Mouse (Mus musculus): ENCODE results near the gene Prss45.

DNA sequence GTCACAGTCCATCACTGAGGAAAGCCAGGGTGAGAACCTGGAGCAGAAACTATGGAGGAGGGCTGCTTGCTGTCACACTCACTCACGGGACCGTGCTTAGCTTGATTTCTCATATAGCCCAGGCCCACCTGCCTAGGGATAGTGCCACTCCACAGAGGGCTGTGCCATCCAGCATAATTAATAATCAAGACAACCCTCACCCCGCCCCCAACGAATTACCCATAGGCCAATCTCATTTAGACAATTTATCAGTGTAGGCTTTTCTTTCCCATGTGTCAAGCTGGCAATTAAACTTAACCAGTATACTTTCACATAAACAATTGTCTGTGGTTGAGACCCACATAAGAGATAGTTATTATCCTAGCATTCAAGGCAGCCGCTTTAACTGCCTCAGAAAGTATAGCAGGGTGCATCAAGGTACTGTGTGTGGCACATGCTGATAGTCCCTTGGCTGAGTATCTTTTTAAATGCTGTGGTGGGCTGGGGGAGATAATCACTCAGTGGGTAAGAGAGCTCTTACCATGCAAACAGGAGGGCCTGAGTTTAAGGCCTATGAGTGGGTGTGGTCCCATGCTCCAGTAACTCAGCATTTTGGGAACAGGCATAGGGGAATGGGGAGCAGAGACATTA is 24.7 kb downstream of the Prss45 start:
- no peak for TF ChIP-seq POLR2A (IDR thresholded peaks at IDR 0.05; ENCODE audit: low read depth, low read length)
- no peak for TF ChIP-seq USF2 (conservative IDR thresholded peaks at IDR 0.05; ENCODE audit: low read depth, low read length)
- TF ChIP-seq CTCF (conservative IDR thresholded peaks at IDR 0.05 in 1 of 2, IDR thresholded peaks at IDR 0.05 in 1 of 2; ENCODE audit: low read depth in 2 of 2, low read length in 2 of 2): no peak
- no peak for TF ChIP-seq ELF1 (IDR thresholded peaks at IDR 0.05; ENCODE audit: low read depth, low read length)
- TF ChIP-seq UBTF (IDR thresholded peaks at IDR 0.05; ENCODE audit: low read depth, low read length): no peak
- no peak for TF ChIP-seq ZNF384 (IDR thresholded peaks at IDR 0.05; ENCODE audit: low read depth, low read length)
- no peak for TF ChIP-seq EP300 (IDR thresholded peaks at IDR 0.05; ENCODE audit: low read length)
- TF ChIP-seq MAFK (IDR thresholded peaks at IDR 0.05; ENCODE audit: insufficient replicate concordance, low read length): no peak
- no peak for TF ChIP-seq TBP (conservative IDR thresholded peaks at IDR 0.05; ENCODE audit: low read depth, low read length)
- no peak for TF ChIP-seq KAT2A (IDR thresholded peaks at IDR 0.05; ENCODE audit: insufficient replicate concordance, low read length)

All from CH12.LX (cell line).